Mouse (Mus musculus) heart, embryonic 13.5 days (tissue): Measurements from ENCODE around the gene Mthfd2l. TPM values are rescaled to one million over a fixed set of nuclear protein-coding genes. Genes with fewer than 3 reads are reported as not detected.

Experiments used
- ATAC-seq: fragments of 200-750 bp; cut with Nextera tagmentation; 2 replicates; pipeline ENCODE4 v1.8.0; 2017; ENCODE audit warnings: moderate TSS enrichment; ENCODE audit not compliant: insufficient number of reproducible peaks, low FRiP score, low TSS enrichment; ENCODE audit errors: extremely low read depth
- H3K27ac ChIP-seq: fragments of 300-500 bp; sonication (generic); replicated peaks from 2 replicates; pipeline ENCODE4 v1.5.1; 2015; ENCODE audit warnings: moderate library complexity, mild to moderate bottlenecking, inconsistent platforms
- H3K27me3 ChIP-seq: fragments of 300-500 bp; sonication (generic); replicated peaks from 2 replicates; pipeline ENCODE4 v1.6.1; 2015; ENCODE audit warnings: mild to moderate bottlenecking, inconsistent platforms
- H3K36me3 ChIP-seq: fragments of 300-500 bp; sonication (generic); 2 replicates; pipeline ENCODE4 v1.6.1; 2015; ENCODE audit warnings: mild to moderate bottlenecking, inconsistent platforms
- H3K4me1 ChIP-seq: fragments of 300-500 bp; sonication (generic); 2 replicates; pipeline ENCODE4 v1.6.1; 2015; ENCODE audit warnings: inconsistent platforms
- H3K4me2 ChIP-seq: fragments of 300-500 bp; sonication (generic); 2 replicates; pipeline ENCODE4 v1.6.1; 2015; ENCODE audit warnings: inconsistent platforms, mild to moderate bottlenecking, moderate library complexity
- H3K4me3 ChIP-seq: fragments of 300-500 bp; sonication (generic); 2 replicates; pipeline ENCODE4 v1.5.1; 2015; ENCODE audit warnings: moderate library complexity, mild to moderate bottlenecking, inconsistent platforms
- H3K9ac ChIP-seq: fragments of 300-500 bp; sonication (generic); 2 replicates; pipeline ENCODE4 v1.6.1; 2015; ENCODE audit warnings: inconsistent platforms, mild to moderate bottlenecking, moderate library complexity
- H3K9me3 ChIP-seq: fragments of 300-500 bp; sonication (generic); 2 replicates; pipeline ENCODE4 v1.6.1; 2016; ENCODE audit warnings: inconsistent platforms
- WGBS: fragments of 180-500 bp; shearing (Covaris S2); methylation state at CpG from one replicate; pipeline ENCODE4 v1.1.7; 2015; ENCODE audit warnings: mixed read lengths; 5-methylcytosine and 5-hydroxymethylcytosine counted together
- polyA plus RNA-seq: library from polyadenylated mRNA; unstranded; fragments of >200 nt; fragmentation: Nextera tagmentation; extraction: Ambion mirVana; gene quantifications from 2 replicates; pipeline ENCODE4 v1.2.1, GENCODE M21; 2015

The Mthfd2l gene
- polyA plus RNA-seq, 1 experiment from 2014 or later, result 28.1 TPM

- no peak for ATAC-seq
Measured at GRCm38 (mm10) chr5:90949499-90949898, 18.6 kb downstream of the Mthfd2l start.

DNA sequence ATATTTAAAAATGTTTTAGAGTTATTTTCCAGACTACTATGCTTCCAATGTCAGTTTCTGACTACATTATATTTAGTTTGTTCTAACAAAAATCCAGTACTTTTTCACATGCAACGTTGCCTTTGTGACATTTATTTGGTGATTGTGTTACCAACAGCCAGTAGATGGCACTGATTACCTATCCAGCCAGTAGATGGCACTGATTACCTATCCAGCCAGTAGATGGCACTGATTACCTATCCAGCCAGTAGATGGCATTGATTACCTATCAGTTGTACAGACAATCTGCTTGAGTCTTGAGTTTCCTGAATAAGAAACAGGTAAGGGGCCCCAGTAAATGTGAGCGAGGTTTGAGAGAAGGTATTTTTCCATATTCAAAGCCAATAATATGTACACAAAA lies 20.6 kb downstream of the Mthfd2l start:
- WGBS, result 36% methylated on average over 2 of the region's 2 CpGs
- no peak overlapping the region for H3K27ac ChIP-seq
- no peaks in the 10 kb centered on the region for H3K36me3 ChIP-seq
- H3K4me1 ChIP-seq, result peaks cover 3% of the 10 kb centered on the region; the same call in 1 of the 2 replicates
- H3K9ac ChIP-seq, result no peak overlapping the region
- H3K27me3 ChIP-seq, result no peaks in the 10 kb centered on the region
- ATAC-seq, result no peak
- no peak overlapping the region for H3K4me3 ChIP-seq
- no peak overlapping the region for H3K4me2 ChIP-seq
- H3K9me3 ChIP-seq, result no peaks in the 10 kb centered on the region

More at GRCm38 (mm10) chr5:90949499-90949898, 18.6 kb downstream of the Mthfd2l start:
- Histone ChIP-seq H3K4me2 (no peak overlapping the region), H3K27me3 (no peaks in the 10 kb centered on the region), H3K4me3 (no peak overlapping the region), H3K27ac (no peak overlapping the region), H3K36me3 (no peaks in the 10 kb centered on the region), H3K9ac (no peak overlapping the region), H3K4me1 (peaks cover 3% of the 10 kb centered on the region; the same call in 1 of the 2 replicates), H3K9me3 (no peaks in the 10 kb centered on the region)
- WGBS, result 47% methylated on average over 15 of the region's 15 CpGs

DNA sequence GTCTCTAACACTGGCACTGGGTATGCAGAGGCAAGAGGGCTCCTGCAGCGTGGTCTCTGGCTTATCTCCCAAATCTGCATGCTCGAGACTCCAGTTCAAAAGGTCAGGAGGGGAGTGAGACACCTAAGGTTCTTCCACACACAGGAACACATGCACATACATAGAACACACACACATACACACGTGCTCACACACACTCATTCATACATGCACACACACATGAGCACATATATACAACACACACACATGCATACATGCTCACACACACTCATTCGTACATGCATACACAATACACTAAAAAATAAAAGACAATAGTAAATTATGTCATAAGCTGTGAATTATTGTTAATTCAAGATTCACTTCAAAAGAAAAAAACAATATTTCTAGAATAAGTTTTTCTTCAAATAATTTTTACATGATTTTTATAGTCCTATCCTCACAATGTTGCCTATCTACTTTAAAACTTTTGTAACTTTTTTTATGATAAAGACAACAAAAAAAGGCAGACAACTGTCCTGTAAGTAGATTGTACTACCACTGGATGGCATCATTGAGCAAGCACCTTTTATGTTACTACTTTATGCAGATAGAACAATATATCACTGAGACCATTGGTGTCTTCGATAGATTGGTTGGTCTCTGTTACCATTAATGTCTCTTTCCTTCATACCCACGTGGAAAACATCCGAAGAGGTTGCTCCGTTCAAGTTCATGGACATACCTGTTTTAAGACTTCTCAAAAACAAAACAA lies 22.0 kb downstream of the Mthfd2l start:
- H3K27me3 ChIP-seq, result no peaks in the 10 kb centered on the region
- no peak overlapping the region for H3K9ac ChIP-seq
- no peaks in the 10 kb centered on the region for H3K36me3 ChIP-seq
- no peak overlapping the region for H3K4me2 ChIP-seq
- ATAC-seq, result no peak
- WGBS, result 70% methylated on average over 8 of the region's 8 CpGs
- H3K4me3 ChIP-seq, result no peak overlapping the region
- peaks cover 3% of the 10 kb centered on the region; the same call in 1 of the 2 replicates for H3K4me1 ChIP-seq
- no peak overlapping the region for H3K27ac ChIP-seq
- no peaks in the 10 kb centered on the region for H3K9me3 ChIP-seq

DNA sequence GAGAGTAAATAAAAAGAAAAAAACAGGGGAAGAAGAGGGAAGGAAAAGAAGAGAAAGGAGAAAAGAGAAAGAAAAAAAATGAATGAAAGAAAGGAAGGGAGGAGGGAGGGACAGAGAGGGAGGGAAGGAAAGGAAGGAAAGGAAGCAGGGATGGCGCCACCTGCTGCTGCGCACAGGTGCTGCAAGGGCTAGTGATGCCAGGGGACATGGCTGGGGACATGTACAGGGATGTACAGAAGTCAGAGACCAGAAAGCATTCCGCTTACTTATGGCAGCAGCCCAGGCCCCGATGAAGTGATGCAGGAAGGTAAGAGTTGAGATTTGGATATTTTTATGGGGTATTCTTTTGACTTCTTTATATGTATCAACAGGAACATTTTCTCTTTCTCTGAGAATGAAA lies 33.4 kb downstream of the Mthfd2l start:
- ATAC-seq, result no peak
- WGBS, result 65% methylated on average over 4 of the region's 4 CpGs
- H3K4me3 ChIP-seq, result no peak overlapping the region

DNA sequence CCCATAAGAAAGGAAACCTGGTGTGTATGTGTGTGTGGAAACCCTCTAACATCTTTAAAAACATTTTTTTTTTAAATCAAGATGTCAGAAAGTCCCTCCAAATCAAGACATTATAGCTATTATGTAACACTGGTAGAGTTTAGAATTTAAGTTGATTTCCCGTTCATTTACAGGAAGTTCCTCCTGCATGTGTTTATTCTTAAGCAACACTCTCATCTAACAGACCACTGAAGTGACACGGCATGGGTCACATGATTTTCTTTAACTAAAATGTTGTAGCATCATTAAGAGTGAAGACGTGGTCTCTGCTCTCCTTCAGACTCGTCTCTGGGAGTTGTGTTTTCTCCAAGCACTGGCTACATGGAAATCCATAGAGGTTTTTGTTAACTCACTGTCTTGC lies 33.8 kb downstream of the Mthfd2l start:
- no peaks in the 10 kb centered on the region for H3K9me3 ChIP-seq
- no peak overlapping the region for H3K9ac ChIP-seq
- no peaks in the 10 kb centered on the region for H3K4me1 ChIP-seq
- no peaks in the 10 kb centered on the region for H3K27me3 ChIP-seq
- 79% methylated on average over 4 of the region's 4 CpGs for WGBS
- no peak overlapping the region for H3K27ac ChIP-seq
- no peak for ATAC-seq
- peaks cover 3% of the 10 kb centered on the region; the same call in 1 of the 2 replicates for H3K36me3 ChIP-seq
- no peak overlapping the region for H3K4me3 ChIP-seq
- H3K4me2 ChIP-seq, result no peak overlapping the region

More for the DNA sequence above, 33.4 kb downstream of the Mthfd2l start:
- no peaks in the 10 kb centered on the region for H3K27me3 ChIP-seq
- H3K4me1 ChIP-seq, result no peaks in the 10 kb centered on the region
- peaks cover 7% of the 10 kb centered on the region; the same call in 1 of the 2 replicates for H3K36me3 ChIP-seq
- no peak overlapping the region for H3K4me2 ChIP-seq
- no peaks in the 10 kb centered on the region for H3K9me3 ChIP-seq
- no peak overlapping the region for H3K9ac ChIP-seq
- H3K27ac ChIP-seq, result no peak overlapping the region

GRCm38 (mm10) chr5:90965386-90965785 lies 34.5 kb downstream of the Mthfd2l start:
- Histone ChIP-seq H3K9me3 (no peaks in the 10 kb centered on the region), H3K9ac (no peak overlapping the region), H3K4me2 (no peak overlapping the region), H3K4me1 (no peaks in the 10 kb centered on the region), H3K27me3 (no peaks in the 10 kb centered on the region), H3K4me3 (no peak overlapping the region), H3K36me3 (0 out of 2 replicates have a peak, but pooled peaks cover 4% of the 10 kb centered on the region), H3K27ac (no peak overlapping the region)
- 54% methylated on average over 4 of the region's 4 CpGs for WGBS
- ATAC-seq, result no peak

DNA sequence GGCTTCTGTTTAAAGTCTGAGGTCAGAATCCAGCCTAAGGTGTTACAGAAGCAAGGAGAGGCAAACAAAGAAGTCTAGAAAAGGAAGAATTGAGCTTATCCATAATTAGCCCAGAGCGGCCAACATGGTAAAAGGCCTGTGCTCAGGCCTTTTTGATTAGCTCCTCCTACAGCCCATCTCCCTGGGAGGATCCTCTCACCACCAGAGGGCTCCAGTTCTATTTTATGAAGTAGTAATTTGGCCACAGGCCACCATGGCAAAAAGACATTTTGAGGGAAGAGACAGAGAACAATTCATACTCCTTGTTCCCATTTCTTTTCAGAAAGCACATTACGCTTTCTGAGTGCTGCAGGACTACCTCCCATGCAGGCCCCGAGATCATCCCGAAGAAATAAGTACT lies 46.3 kb downstream of the Mthfd2l start:
- peaks cover 10% of the 10 kb centered on the region; the same call in 1 of the 2 replicates for H3K36me3 ChIP-seq
- no peak overlapping the region for H3K9ac ChIP-seq
- no peak for ATAC-seq
- no peaks in the 10 kb centered on the region for H3K9me3 ChIP-seq
- H3K4me2 ChIP-seq, result no peak overlapping the region
- WGBS, result 76% methylated on average over 4 of the region's 4 CpGs
- H3K27ac ChIP-seq, result no peak overlapping the region
- no peaks in the 10 kb centered on the region for H3K4me1 ChIP-seq
- no peak overlapping the region for H3K4me3 ChIP-seq
- no peaks in the 10 kb centered on the region for H3K27me3 ChIP-seq

- 0 out of 2 replicates have a peak, but pooled peaks cover 3% of the 10 kb centered on the region for H3K36me3 ChIP-seq
- H3K9ac ChIP-seq, result no peak overlapping the region
- no peaks in the 10 kb centered on the region for H3K27me3 ChIP-seq
- H3K4me1 ChIP-seq, result no peaks in the 10 kb centered on the region
- ATAC-seq, result no peak
- no peaks in the 10 kb centered on the region for H3K9me3 ChIP-seq
- no peak overlapping the region for H3K4me2 ChIP-seq
- WGBS, result 68% methylated on average over 7 of the region's 7 CpGs
- no peak overlapping the region for H3K4me3 ChIP-seq
- no peak overlapping the region for H3K27ac ChIP-seq
Measured at GRCm38 (mm10) chr5:90980297-90980696, 49.4 kb downstream of the Mthfd2l start.

DNA sequence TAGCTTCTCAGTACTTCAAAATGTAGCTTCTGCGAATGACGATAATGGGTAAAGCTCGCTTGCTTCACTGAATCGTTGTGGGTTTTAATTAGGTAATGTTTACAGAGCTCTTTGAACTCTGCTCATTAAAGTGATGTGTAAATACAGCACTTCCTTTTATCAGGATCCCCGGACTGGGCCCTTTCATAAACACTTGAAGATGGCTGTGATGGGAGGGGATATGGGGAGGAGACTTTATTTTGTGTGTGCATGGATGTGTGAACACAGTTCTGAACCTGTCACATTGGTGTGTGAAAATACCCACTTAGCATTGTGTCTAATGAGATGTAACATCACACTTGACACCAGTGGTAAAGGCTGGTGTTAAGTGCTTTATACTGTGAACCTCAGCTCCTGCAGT lies 56.7 kb downstream of the Mthfd2l start:
- no peaks in the 10 kb centered on the region for H3K27me3 ChIP-seq
- H3K27ac ChIP-seq, result no peak overlapping the region
- no peak overlapping the region for H3K9ac ChIP-seq
- H3K4me2 ChIP-seq, result no peak overlapping the region
- no peaks in the 10 kb centered on the region for H3K36me3 ChIP-seq
- 76% methylated on average over 5 of the region's 5 CpGs for WGBS
- no peak for ATAC-seq
- H3K4me3 ChIP-seq, result no peak overlapping the region
- no peaks in the 10 kb centered on the region for H3K4me1 ChIP-seq
- no peaks in the 10 kb centered on the region for H3K9me3 ChIP-seq

DNA sequence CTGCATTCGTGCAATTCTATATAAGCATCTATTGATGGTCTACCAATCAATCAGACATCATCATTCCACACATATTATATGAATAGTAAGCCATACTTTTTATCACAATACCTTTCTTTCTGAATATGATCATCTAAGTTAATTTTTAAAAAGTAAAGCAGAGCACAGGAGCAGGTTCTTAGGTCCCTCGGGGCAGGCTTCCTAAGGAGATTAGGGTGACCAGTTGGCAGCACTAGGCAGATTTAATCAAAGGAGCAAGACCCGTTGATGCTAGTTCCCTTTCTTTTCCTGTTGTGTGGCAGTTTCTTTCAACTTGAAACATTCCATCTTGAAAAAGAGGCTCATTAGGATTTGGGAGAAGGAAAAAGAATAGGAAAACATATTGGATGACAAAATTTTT lies 57.2 kb downstream of the Mthfd2l start:
- H3K27ac ChIP-seq, result no peak overlapping the region
- no peak overlapping the region for H3K4me2 ChIP-seq
- no peak overlapping the region for H3K9ac ChIP-seq
- H3K27me3 ChIP-seq, result no peaks in the 10 kb centered on the region
- no peaks in the 10 kb centered on the region for H3K36me3 ChIP-seq
- no peak for ATAC-seq
- no peak overlapping the region for H3K4me3 ChIP-seq
- no peaks in the 10 kb centered on the region for H3K9me3 ChIP-seq
- 67% methylated on average over 3 of the region's 3 CpGs for WGBS
- no peaks in the 10 kb centered on the region for H3K4me1 ChIP-seq

GRCm38 (mm10) chr5:90988592-90988991 lies 57.7 kb downstream of the Mthfd2l start:
- Histone ChIP-seq H3K4me1 (no peaks in the 10 kb centered on the region), H3K4me2 (no peak overlapping the region), H3K9ac (no peak overlapping the region), H3K27ac (no peak overlapping the region), H3K4me3 (no peak overlapping the region), H3K9me3 (no peaks in the 10 kb centered on the region), H3K36me3 (no peaks in the 10 kb centered on the region), H3K27me3 (no peaks in the 10 kb centered on the region)
- no peak for ATAC-seq
- 80% methylated on average over 4 of the region's 4 CpGs for WGBS

GRCm38 (mm10) chr5:90999942-91000341 lies 69.0 kb downstream of the Mthfd2l start:
- H3K9me3 ChIP-seq, result no peaks in the 10 kb centered on the region

More at GRCm38 (mm10) chr5:90999942-91000341, 69.0 kb downstream of the Mthfd2l start:
- Histone ChIP-seq H3K27ac (no peak overlapping the region), H3K4me1 (no peaks in the 10 kb centered on the region), H3K27me3 (no peaks in the 10 kb centered on the region), H3K36me3 (no peaks in the 10 kb centered on the region), H3K4me3 (no peak overlapping the region), H3K4me2 (no peak overlapping the region), H3K9ac (no peak overlapping the region)
- no peak for ATAC-seq
- 85% methylated on average over 8 of the region's 8 CpGs for WGBS
